ENCODE assay signal across 32 mouse cellular contexts in genomic region chr4:141694719-141695118, GRCm38 (mm10). TPM values are rescaled to one million over a fixed set of nuclear protein-coding genes. Genes with fewer than 3 reads are reported as not detected.
"Had no signal": no experiment of that assay in that cellular context is flagged by ENCODE, and none has a peak within 500 bp of the region (broad histone marks: within the 10 kb centered on the region; RNA-seq: fewer than 3 reads in every experiment).

No protein-coding gene starts in this region.

- H3K4me2 ChIP-seq: embryonic facial prominence, embryonic 12.5 days; embryonic facial prominence, embryonic 13.5 days; embryonic facial prominence, embryonic 15.5 days; forebrain, embryonic 12.5 days; forebrain, embryonic 13.5 days; forebrain, embryonic 15.5 days had no signal

- H3K9me3 ChIP-seq: embryonic facial prominence, embryonic 10.5 days; embryonic facial prominence, embryonic 12.5 days; embryonic facial prominence, embryonic 13.5 days; embryonic facial prominence, embryonic 15.5 days; forebrain, embryonic 10.5 days; forebrain, embryonic 12.5 days; forebrain, embryonic 13.5 days; forebrain, embryonic 15.5 days had no signal

- H3K4me1 ChIP-seq: embryonic facial prominence, embryonic 10.5 days; embryonic facial prominence, embryonic 12.5 days; embryonic facial prominence, embryonic 13.5 days; embryonic facial prominence, embryonic 15.5 days; forebrain, embryonic 10.5 days; forebrain, embryonic 12.5 days; forebrain, embryonic 13.5 days; forebrain, embryonic 15.5 days had no signal

- DNase-seq: cerebellum, adult 2 months; cerebellum, adult 8-10 months; cerebellum, adult 9-10 months; cerebellum, adult 9-11 months; cerebellum, postnatal 10 days; cerebellum, postnatal 14 days; cerebellum, postnatal 36 days; embryo, embryonic 11 days; forebrain, postnatal 0 days; gastrocnemius, postnatal 10 days; gastrocnemius, postnatal 14 days; gastrocnemius, postnatal 25 days; heart, adult 11 months; heart, adult 18-20 months; heart, adult 2 months had no signal

- H3K4me3 ChIP-seq: embryonic facial prominence, embryonic 10.5 days; embryonic facial prominence, embryonic 12.5 days; embryonic facial prominence, embryonic 13.5 days; embryonic facial prominence, embryonic 15.5 days; erythroblast, embryonic 14.5 days; forebrain, embryonic 10.5 days; forebrain, embryonic 12.5 days; forebrain, embryonic 13.5 days; forebrain, embryonic 15.5 days; heart, adult 2 months had no signal

- H3K27me3 ChIP-seq: embryonic facial prominence, embryonic 12.5 days; embryonic facial prominence, embryonic 13.5 days; embryonic facial prominence, embryonic 15.5 days; forebrain, embryonic 12.5 days; forebrain, embryonic 13.5 days; forebrain, embryonic 15.5 days had no signal

- ATAC-seq: forebrain, embryonic 13.5 days; forebrain, embryonic 14.5 days; forebrain, embryonic 15.5 days; forebrain, embryonic 16.5 days; forebrain, postnatal 0 days had no signal

- H3K9ac ChIP-seq: embryonic facial prominence, embryonic 12.5 days; embryonic facial prominence, embryonic 13.5 days; embryonic facial prominence, embryonic 15.5 days; forebrain, embryonic 12.5 days; forebrain, embryonic 13.5 days; forebrain, embryonic 15.5 days; forebrain, postnatal 0 days had no signal

- H3K27ac ChIP-seq: embryonic facial prominence, embryonic 10.5 days; embryonic facial prominence, embryonic 12.5 days; embryonic facial prominence, embryonic 13.5 days; embryonic facial prominence, embryonic 15.5 days; forebrain, embryonic 10.5 days; forebrain, embryonic 12.5 days; forebrain, embryonic 13.5 days; forebrain, embryonic 15.5 days; heart, adult 2 months had no signal

RNA-seq across cellular contexts. Expression of gene Rsc1a1, which starts 9.3 kb away (rescaled TPM):
- total RNA-seq: heart, adult 2 months had no signal
- polyA plus RNA-seq: embryonic facial prominence, embryonic 12.5 days; embryonic facial prominence, embryonic 13.5 days; embryonic facial prominence, embryonic 15.5 days; forebrain, embryonic 15.5 days had no signal

RNA-seq across cellular contexts. Expression of gene Agmat, which starts 51.8 kb away (rescaled TPM):
- total RNA-seq: common myeloid progenitor, adult 5-6 weeks; forebrain, postnatal 0 days; gastrocnemius, adult 18-20 months; gastrocnemius, adult 8-10 months; granulocyte monocyte progenitor cell, adult 5-6 weeks had no signal
- polyA plus RNA-seq: embryonic facial prominence, embryonic 10.5 days; embryonic facial prominence, embryonic 11.5 days; embryonic facial prominence, embryonic 12.5 days; embryonic facial prominence, embryonic 13.5 days; forebrain, embryonic 10.5 days; forebrain, embryonic 11.5 days; forebrain, embryonic 12.5 days; forebrain, embryonic 13.5 days; forebrain, embryonic 14.5 days; forebrain, embryonic 15.5 days; forebrain, embryonic 16.5 days; forebrain, postnatal 0 days had no signal
